Mouse (Mus musculus) MEL (cell line): Measurements from ENCODE around the gene Chrne. TPM values are rescaled to one million over a fixed set of nuclear protein-coding genes. Genes with fewer than 3 reads are reported as not detected.

Experiments used
- DNase-seq: peaks from one replicate; pipeline ENCODE4 v3.0.0; 2011; ENCODE audit warnings: low read depth, low spot score
- H3K27ac ChIP-seq: 2 replicates; pipeline ENCODE4 v1.5.1; 2012; ENCODE audit warnings: low read depth, mild to moderate bottlenecking, control low read depth, low read length, moderate library complexity; ENCODE audit not compliant: control insufficient read depth
- H3K27me3 ChIP-seq, 2 experiments: fragments of 150-350 bp in 1 of 2; sonication (generic) in 1 of 2; 2 replicates each; pipeline ENCODE4 v1.6.1; 2012; ENCODE audit warnings: low read length in 2 of 2, mild to moderate bottlenecking in 2 of 2, improper control_type of control experiment in 1 of 2, moderate library complexity in 1 of 2; ENCODE audit not compliant: insufficient read depth in 2 of 2, control insufficient read depth in 1 of 2
- H3K36me3 ChIP-seq, 2 experiments: 2 replicates each; pipeline ENCODE4 v1.6.1; 2012 to 2014; ENCODE audit warnings: low read length in 2 of 2, improper control_type of control experiment in 1 of 2, inconsistent platforms in 1 of 2, mild to moderate bottlenecking in 1 of 2; ENCODE audit not compliant: insufficient read depth in 2 of 2, control insufficient read depth in 1 of 2
- H3K4me1 ChIP-seq, 2 experiments: fragments of 150-350 bp in 1 of 2; sonication (generic) in 1 of 2; 2 replicates each; pipeline ENCODE4 v1.6.1; 2012; ENCODE audit warnings: low read length in 2 of 2, improper control_type of control experiment in 1 of 2, mild to moderate bottlenecking in 1 of 2; ENCODE audit not compliant: insufficient read depth in 2 of 2, control insufficient read depth in 1 of 2
- H3K4me3 ChIP-seq, 2 experiments: fragments of 150-350 bp in 1 of 2; sonication (generic) in 1 of 2; 2 replicates each; pipeline ENCODE4 v1.5.1; 2012; ENCODE audit warnings: low read depth in 2 of 2, low read length in 2 of 2, mild to moderate bottlenecking in 2 of 2, moderate library complexity in 2 of 2, control low read depth in 1 of 2, improper control_type of control experiment in 1 of 2; ENCODE audit not compliant: control insufficient read depth in 1 of 2, insufficient read depth in 1 of 2
- H3K79me2 ChIP-seq: 2 replicates; pipeline ENCODE4 v1.6.1; 2012; ENCODE audit warnings: mild to moderate bottlenecking, low read length, moderate library complexity; ENCODE audit not compliant: control insufficient read depth, poor library complexity, insufficient read depth
- H3K9ac ChIP-seq: 2 replicates; pipeline ENCODE4 v1.6.1; 2012; ENCODE audit warnings: low read depth, mild to moderate bottlenecking, control low read depth, low read length, moderate library complexity; ENCODE audit not compliant: control insufficient read depth, poor library complexity, severe bottlenecking
- H3K9me3 ChIP-seq: fragments of 150-350 bp; sonication (generic); replicated peaks from 2 replicates; pipeline ENCODE4 v1.6.1; 2012; ENCODE audit warnings: mild to moderate bottlenecking, low read length, improper control_type of control experiment, moderate library complexity; ENCODE audit not compliant: insufficient read depth
- BHLHE40 ChIP-seq: IDR thresholded peaks from 2 replicates; pipeline ENCODE4 v1.6.1; 2012; ENCODE audit warnings: low read depth, mild to moderate bottlenecking, inconsistent platforms, low read length, improper control_type of control experiment, borderline replicate concordance
- E2F4 ChIP-seq: IDR thresholded peaks from 2 replicates; pipeline ENCODE4 v1.6.1; 2011; ENCODE audit warnings: low read depth, low read length, improper control_type of control experiment, borderline replicate concordance
- ETS1 ChIP-seq: IDR thresholded peaks from 2 replicates; pipeline ENCODE4 v1.6.1; 2012; ENCODE audit warnings: low read depth, mild to moderate bottlenecking, inconsistent platforms, low read length, improper control_type of control experiment, moderate library complexity
- GATA1 ChIP-seq: IDR thresholded peaks from 2 replicates; pipeline ENCODE4 v1.6.1; 2011; ENCODE audit warnings: low read depth, low read length, improper control_type of control experiment
- JUND ChIP-seq: IDR thresholded peaks from 2 replicates; pipeline ENCODE4 v1.6.1; 2011; ENCODE audit warnings: low read depth, mild to moderate bottlenecking, improper control_type of control experiment, low read length
- MXI1 ChIP-seq: IDR thresholded peaks from 2 replicates; pipeline ENCODE4 v1.6.1; 2011; ENCODE audit warnings: mild to moderate bottlenecking, low read depth, low read length, improper control_type of control experiment
- NRF1 ChIP-seq: IDR thresholded peaks from 2 replicates; pipeline ENCODE4 v1.6.1; 2014; ENCODE audit warnings: low read depth, mild to moderate bottlenecking, inconsistent platforms, low read length, improper control_type of control experiment, moderate library complexity; ENCODE audit not compliant: poor library complexity, insufficient read depth, severe bottlenecking
- POLR2AphosphoS2 ChIP-seq: IDR thresholded peaks from 2 replicates; pipeline ENCODE4 v1.6.1; 2011; ENCODE audit warnings: low read length, improper control_type of control experiment
- POLR2AphosphoS5 ChIP-seq: IDR thresholded peaks from 2 replicates; pipeline ENCODE4 v1.6.1; 2012; ENCODE audit warnings: low read depth, borderline replicate concordance, mild to moderate bottlenecking, inconsistent platforms, low read length, moderate library complexity, mixed read lengths
- RAD21 ChIP-seq: IDR thresholded peaks from 2 replicates; pipeline ENCODE4 v1.6.1; 2011; ENCODE audit warnings: mild to moderate bottlenecking, low read depth, low read length, improper control_type of control experiment
- RCOR1 ChIP-seq: IDR thresholded peaks from 2 replicates; pipeline ENCODE4 v1.6.1; 2012; ENCODE audit warnings: low read depth, mild to moderate bottlenecking, inconsistent platforms, low read length, improper control_type of control experiment
- SIN3A ChIP-seq: IDR thresholded peaks from 2 replicates; pipeline ENCODE4 v1.6.1; 2012; ENCODE audit warnings: low read length, improper control_type of control experiment, inconsistent platforms
- TBP ChIP-seq: IDR thresholded peaks from 2 replicates; pipeline ENCODE4 v1.8.0; 2011; ENCODE audit warnings: low read depth, low read length, improper control_type of control experiment
- TCF12 ChIP-seq: IDR thresholded peaks from 2 replicates; pipeline ENCODE4 v1.6.1; 2014; ENCODE audit warnings: low read depth, mild to moderate bottlenecking, inconsistent platforms, low read length, improper control_type of control experiment, moderate library complexity
- UBTF ChIP-seq: IDR thresholded peaks from 2 replicates; pipeline ENCODE4 v1.6.1; 2012; ENCODE audit warnings: low read depth, mild to moderate bottlenecking, inconsistent platforms, low read length, improper control_type of control experiment, moderate library complexity, borderline replicate concordance; ENCODE audit not compliant: insufficient read depth
- USF1 ChIP-seq: IDR thresholded peaks from 2 replicates; pipeline ENCODE4 v1.6.1; 2014; ENCODE audit warnings: low read depth, mild to moderate bottlenecking, inconsistent platforms, low read length, improper control_type of control experiment, moderate library complexity
- ZMIZ1 ChIP-seq: IDR thresholded peaks from 2 replicates; pipeline ENCODE4 v1.6.1; 2012; ENCODE audit warnings: low read depth, mild to moderate bottlenecking, inconsistent platforms, low read length, improper control_type of control experiment, moderate library complexity
- polyA plus RNA-seq, 2 experiments: library from polyadenylated mRNA; stranded (reverse) in 1 of 2; unstranded in 1 of 2; fragments of >175 nt in 1 of 2; fragments of >200 nt in 1 of 2; gene quantifications; 2 replicates each; pipeline versions ENCODE4 v1.2.1 to v1.2.4; 2012; ENCODE audit warnings: low replicate concordance in 2 of 2, low read depth in 1 of 2; ENCODE audit not compliant: insufficient read length in 2 of 2, insufficient read depth in 1 of 2, missing spikeins in 1 of 2
- total RNA-seq: library from RNA; depleted of rRNA; stranded (reverse); fragments of 300-350 nt; gene quantifications from 2 replicates; pipeline ENCODE4 v1.2.3, GENCODE M21; 2012

Gene Chrne
- total and polyA plus RNA-seq, 3 experiments: 0.33 to 0.54 TPM; not detected in 1

GRCm38 (mm10) chr11:70594253-70594989 lies 24.6 kb downstream of the Chrne start:
- H3K27me3 ChIP-seq: no peaks in the 10 kb centered on the region
- no peak overlapping the region for H3K27ac ChIP-seq
- TF ChIP-seq JUND (no peak), USF1 (no peak), RAD21 (no peak), BHLHE40 (no peak), RCOR1 (no peak), POLR2AphosphoS2 (no peak), TBP (no peak), UBTF (no peak), POLR2AphosphoS5 (no peak), GATA1 (no peak), MXI1 (no peak), SIN3A (no peak), ZMIZ1 (no peak), TCF12 (no peak), ETS1 (no peak), NRF1 (no peak)
- TF ChIP-seq, all 39 proteins: peak for 0
- H3K9ac ChIP-seq: no peak overlapping the region
- no peak overlapping the region for H3K4me3 ChIP-seq
- peaks cover 5 to 20% of the 10 kb centered on the region in 2 experiments for H3K36me3 ChIP-seq
- DNase-seq: no peak
- H3K9me3 ChIP-seq: no peaks in the 10 kb centered on the region
- H3K79me2 ChIP-seq: peaks cover 6% of the 10 kb centered on the region
- H3K4me1 ChIP-seq: peaks cover 15 to 30% of the 10 kb centered on the region in 2 experiments

GRCm38 (mm10) chr11:70591733-70592132 lies 27.3 kb downstream of the Chrne start:
- Histone ChIP-seq H3K9ac (no peak overlapping the region), H3K27ac (no peak overlapping the region), H3K27me3 (no peaks in the 10 kb centered on the region), H3K36me3 (peaks cover 0 to 5% of the 10 kb centered on the region in 2 experiments), H3K79me2 (peaks cover 6% of the 10 kb centered on the region), H3K4me3 (no peak overlapping the region), H3K9me3 (no peaks in the 10 kb centered on the region), H3K4me1 (peaks cover 7 to 11% of the 10 kb centered on the region in 2 experiments; a peak in 2 of 4 replicates)
- TF ChIP-seq E2F4: no peak
- DNase-seq: no peak
